Mouse (Mus musculus) thymus, adult 2 months (tissue): ENCODE results near the gene Spaca7. TPM values are rescaled to one million over a fixed set of nuclear protein-coding genes. Genes with fewer than 3 reads are reported as not detected.

Source experiments
- DNase-seq: peaks from one replicate; pipeline ENCODE4 v3.0.0; 2021
- H3K27ac ChIP-seq: fragments of 200-500 bp; 2 replicates; pipeline ENCODE4 v1.5.1; 2012; ENCODE audit warnings: low read length, control low read depth; ENCODE audit not compliant: control insufficient read depth, insufficient read depth
- H3K27me3 ChIP-seq: fragments of 200-500 bp; 2 replicates; pipeline ENCODE4 v1.6.1; 2012; ENCODE audit warnings: mild to moderate bottlenecking, low read length, moderate library complexity, mixed read lengths; ENCODE audit not compliant: control insufficient read depth, insufficient read depth
- H3K36me3 ChIP-seq: fragments of 200-500 bp; 2 replicates; pipeline ENCODE4 v1.6.1; 2012; ENCODE audit warnings: mild to moderate bottlenecking, low read length, moderate library complexity; ENCODE audit not compliant: control insufficient read depth, insufficient read depth
- H3K4me1 ChIP-seq: fragments of 200-500 bp; replicated peaks from 2 replicates; pipeline ENCODE4 v1.6.1; 2012; ENCODE audit warnings: low read length; ENCODE audit not compliant: control insufficient read depth, insufficient read depth
- H3K4me3 ChIP-seq: fragments of 200-500 bp; 2 replicates; pipeline ENCODE4 v1.5.1; 2012; ENCODE audit warnings: mild to moderate bottlenecking, low read length, control low read depth, moderate library complexity; ENCODE audit not compliant: control insufficient read depth, insufficient read depth
- POLR2A ChIP-seq: fragments of 200-500 bp; IDR thresholded peaks from 2 replicates; pipeline ENCODE4 v1.6.1; 2012; ENCODE audit warnings: mild to moderate bottlenecking, low read length, control low read depth, moderate library complexity; ENCODE audit not compliant: control insufficient read depth, poor library complexity, insufficient read depth; ENCODE audit errors: extremely low read depth
- WGBS: fragments of 180-500 bp; shearing (Covaris S2); methylation state at CpG from one replicate; pipeline ENCODE4 v1.1.7; 2018; 5-methylcytosine and 5-hydroxymethylcytosine counted together
- polyA plus RNA-seq: library from polyadenylated mRNA; depleted of rRNA; stranded (reverse); fragments of >200 nt; gene quantifications from 2 replicates; pipeline ENCODE4 v1.2.3, GENCODE M21; 2012; rRNA removed

Gene Spaca7
- polyA plus RNA-seq, 1 experiment: not detected

DNA sequence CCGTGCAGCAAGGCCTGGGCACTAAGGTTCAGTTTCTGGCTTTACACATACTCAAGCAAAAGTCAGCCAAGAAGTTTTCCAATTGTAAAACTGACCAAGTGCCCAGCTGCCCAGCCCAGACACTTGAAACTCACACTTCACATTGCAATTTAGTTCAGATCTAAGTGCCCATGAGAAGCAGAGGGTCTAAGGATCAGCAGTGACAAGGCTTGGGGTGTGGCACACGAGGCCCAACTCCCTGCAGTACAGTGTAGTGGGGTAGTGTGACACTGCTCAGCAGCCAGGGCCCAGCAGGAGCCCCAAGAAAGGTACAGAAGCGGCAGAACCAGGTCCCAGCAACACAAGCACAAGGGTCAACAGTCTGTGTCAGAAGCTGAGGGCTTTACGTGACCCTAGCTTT lies 76.1 kb downstream of the Spaca7 start:
- H3K27ac ChIP-seq: no peak overlapping the region
- DNase-seq: no peak
- peaks cover 55% of the 10 kb centered on the region for H3K36me3 ChIP-seq
- no peaks in the 10 kb centered on the region for H3K4me1 ChIP-seq
- no peak for TF ChIP-seq POLR2A
- H3K4me3 ChIP-seq: no peak overlapping the region
- WGBS: 99% methylated on average over 4 of the region's 4 CpGs
- no peaks in the 10 kb centered on the region for H3K27me3 ChIP-seq

Other genes starting within 250 kb of the Spaca7 start
- gene Sox1, start 177.7 kb upstream of the Spaca7 start, polyA plus RNA-seq: not detected in 2 replicates
- gene Tubgcp3, start 99.2 kb downstream of the Spaca7 start, polyA plus RNA-seq: 114 and 116 TPM in 2 replicates
- 60.9 and 64.8 TPM in 2 replicates for gene Atp11a, start 184.0 kb downstream of the Spaca7 start, polyA plus RNA-seq